Mouse (Mus musculus) heart, embryonic 10.5 days (tissue): ENCODE data around the gene Olfr115. TPM values are rescaled to one million over a fixed set of nuclear protein-coding genes. Genes with fewer than 3 reads are reported as not detected.

ENCODE experiments used
- DNase-seq: peaks from one replicate; pipeline ENCODE4 v3.0.0-alpha.2; 2017; ENCODE audit warnings: low spot score
- H3K27ac ChIP-seq: fragments of 300-500 bp; sonication (generic); 2 replicates; pipeline ENCODE4 v1.5.1; 2016; ENCODE audit warnings: mild to moderate bottlenecking
- H3K27me3 ChIP-seq: fragments of 300-500 bp; sonication (generic); 2 replicates; pipeline ENCODE4 v1.6.1; 2016; ENCODE audit warnings: mild to moderate bottlenecking; ENCODE audit not compliant: poor library complexity, insufficient read depth, severe bottlenecking
- H3K36me3 ChIP-seq: fragments of 300-500 bp; sonication (generic); 2 replicates; pipeline ENCODE4 v1.6.1; 2016; ENCODE audit warnings: mild to moderate bottlenecking, moderate library complexity
- H3K4me1 ChIP-seq: fragments of 300-500 bp; sonication (generic); 2 replicates; pipeline ENCODE4 v1.6.1; 2016; ENCODE audit warnings: mild to moderate bottlenecking
- H3K4me3 ChIP-seq: fragments of 300-500 bp; sonication (generic); 2 replicates; pipeline ENCODE4 v1.5.1; 2016; ENCODE audit warnings: mild to moderate bottlenecking, moderate library complexity
- H3K9me3 ChIP-seq: fragments of 300-500 bp; sonication (generic); 2 replicates; pipeline ENCODE4 v1.6.1; 2016; ENCODE audit warnings: mild to moderate bottlenecking, moderate library complexity
- WGBS: fragments of 180-500 bp; shearing (Covaris S2); methylation state at CpG from one replicate; pipeline ENCODE4 v1.1.7; 2016; 5-methylcytosine and 5-hydroxymethylcytosine counted together
- polyA plus RNA-seq: library from polyadenylated mRNA; unstranded; fragments of >200 nt; fragmentation: Nextera tagmentation; extraction: Ambion mirVana; gene quantifications from 2 replicates; pipeline ENCODE4 v1.2.1, GENCODE M21; 2016

Olfr115 gene
- not detected in 2 replicates for polyA plus RNA-seq

DNA sequence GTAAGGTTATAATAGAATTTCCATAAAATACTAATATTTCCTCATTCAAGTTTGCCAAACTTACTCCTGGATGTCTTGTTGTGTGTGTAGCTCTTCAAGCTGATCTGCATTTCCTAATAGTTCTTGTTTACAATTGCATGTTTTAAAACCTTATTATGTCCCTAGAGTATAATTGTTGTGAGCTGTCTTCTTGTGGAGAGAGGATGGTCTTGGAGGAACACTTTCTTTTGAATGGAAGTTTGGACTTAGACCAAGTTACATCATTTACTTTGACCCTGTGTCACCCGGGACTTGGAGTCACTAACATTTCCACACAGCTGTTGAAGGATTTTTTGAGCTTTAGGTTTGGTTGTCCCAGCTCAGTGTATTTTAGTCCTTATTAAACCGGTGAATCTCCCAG is at the start of gene Olfr115, which contains the start of gene Olfr116:
TSS of gene Olfr115 (minus strand) at position 101 of the 400 bp plus-strand sequence.
TSS of gene Olfr116 (minus strand) at position 191 of the 400 bp plus-strand sequence.
- no peak for DNase-seq

DNA sequence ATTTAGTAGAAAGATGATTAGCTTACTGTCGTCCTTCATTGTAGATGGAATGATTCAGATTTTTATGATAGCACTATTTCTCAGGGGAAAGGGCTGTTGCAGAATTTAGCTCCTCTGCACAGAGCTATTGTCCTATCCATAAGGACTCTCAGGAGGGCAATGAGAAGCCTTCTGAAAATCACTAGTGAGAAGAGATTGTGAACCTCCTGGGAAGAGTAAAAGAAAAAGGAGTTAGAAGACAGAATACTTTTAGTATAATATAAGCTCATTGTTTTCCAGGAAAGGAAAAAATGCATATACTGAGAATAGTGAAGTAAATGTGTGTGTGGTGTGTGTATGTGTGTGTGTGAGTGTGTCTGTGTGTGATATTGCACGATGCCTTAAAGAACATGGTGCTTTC is 39.8 kb upstream of the Olfr115 start, which contains the start of gene Olfr118:
TSS of gene Olfr118 (plus strand) at position 301 of the 400 bp plus-strand sequence.
- no peaks in the 10 kb centered on the region for H3K27me3 ChIP-seq
- H3K27ac ChIP-seq, result no peak within 1 kb of the TSS
- H3K36me3 ChIP-seq, result no peaks in the 10 kb centered on the region
- no peaks in the 10 kb centered on the region for H3K4me1 ChIP-seq
- H3K9me3 ChIP-seq, result no peaks in the 10 kb centered on the region
- H3K4me3 ChIP-seq, result no peak within 1 kb of the TSS
- DNase-seq, result no peak
- 65% methylated on average over 2 of the region's 2 CpGs for whole genome bisulfite sequencing

More for the DNA sequence above, at the start of gene Olfr115, which contains the start of gene Olfr116:
- H3K4me3 ChIP-seq, result no peak within 1 kb of the TSS
- H3K27me3 ChIP-seq, result no peaks in the 10 kb centered on the region
- no peaks in the 10 kb centered on the region for H3K4me1 ChIP-seq
- peaks cover 5% of the 10 kb centered on the region for H3K9me3 ChIP-seq
- H3K27ac ChIP-seq, result no peak within 1 kb of the TSS
- 69% methylated on average over 2 of the region's 2 CpGs for WGBS
- no peaks in the 10 kb centered on the region for H3K36me3 ChIP-seq

DNA sequence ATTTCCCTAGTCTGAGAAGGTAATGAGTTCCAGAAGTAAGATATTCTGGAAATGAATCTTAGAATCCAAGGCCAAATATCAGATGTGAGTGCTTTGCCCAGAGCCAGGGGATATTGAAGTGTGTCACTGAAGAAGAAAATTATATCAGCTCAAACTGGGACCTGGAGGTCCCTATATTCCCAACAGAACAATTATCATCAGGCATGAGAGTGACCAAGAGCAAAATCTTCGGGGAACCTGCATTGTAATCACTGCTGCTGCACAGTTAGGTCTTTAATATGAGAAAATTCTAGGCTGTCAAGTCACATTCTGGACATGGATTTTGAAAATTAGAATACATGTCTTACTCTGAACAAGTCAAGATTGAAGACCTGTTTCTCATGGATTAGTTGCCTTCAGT is 36.8 kb upstream of the Olfr115 start, which contains the start of gene Olfr117:
TSS of gene Olfr117 (minus strand) at position 101 of the 400 bp plus-strand sequence.
- 57% methylated on average over 1 of the region's 1 CpGs for WGBS
- Histone ChIP-seq H3K9me3 (no peaks in the 10 kb centered on the region), H3K27ac (no peak within 1 kb of the TSS), H3K4me1 (no peaks in the 10 kb centered on the region), H3K4me3 (no peak within 1 kb of the TSS), H3K36me3 (no peaks in the 10 kb centered on the region), H3K27me3 (no peaks in the 10 kb centered on the region)
- DNase-seq, result no peak

DNA sequence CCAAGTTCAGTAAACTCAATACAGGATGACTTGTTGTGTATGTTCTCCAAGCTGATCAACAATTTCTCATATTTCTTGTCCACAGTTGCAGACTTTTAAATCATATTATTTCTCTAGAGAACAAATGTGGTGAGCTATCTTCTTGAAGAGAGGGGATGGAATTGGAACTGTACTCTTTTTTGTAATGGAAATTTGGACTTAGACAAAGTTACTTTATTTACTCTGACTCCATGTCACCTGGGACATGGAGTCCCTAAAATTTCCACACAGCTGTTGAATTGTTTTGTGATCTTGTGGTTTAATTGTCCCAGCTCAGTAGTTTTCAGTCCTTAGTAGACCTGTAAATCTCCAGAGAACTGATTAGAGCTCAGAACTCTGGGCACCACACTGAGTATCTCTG is 34.3 kb downstream of the Olfr115 start, which contains the start of gene Olfr114:
TSS of gene Olfr114 (minus strand) at position 101 of the 400 bp plus-strand sequence.
- H3K9me3 ChIP-seq, result 0 out of 2 replicates have a peak, but pooled peaks cover 3% of the 10 kb centered on the region
- H3K27me3 ChIP-seq, result no peaks in the 10 kb centered on the region
- H3K27ac ChIP-seq, result no peak within 1 kb of the TSS
- H3K36me3 ChIP-seq, result no peaks in the 10 kb centered on the region
- H3K4me1 ChIP-seq, result no peaks in the 10 kb centered on the region
- no peak within 1 kb of the TSS for H3K4me3 ChIP-seq
- no peak for DNase-seq

DNA sequence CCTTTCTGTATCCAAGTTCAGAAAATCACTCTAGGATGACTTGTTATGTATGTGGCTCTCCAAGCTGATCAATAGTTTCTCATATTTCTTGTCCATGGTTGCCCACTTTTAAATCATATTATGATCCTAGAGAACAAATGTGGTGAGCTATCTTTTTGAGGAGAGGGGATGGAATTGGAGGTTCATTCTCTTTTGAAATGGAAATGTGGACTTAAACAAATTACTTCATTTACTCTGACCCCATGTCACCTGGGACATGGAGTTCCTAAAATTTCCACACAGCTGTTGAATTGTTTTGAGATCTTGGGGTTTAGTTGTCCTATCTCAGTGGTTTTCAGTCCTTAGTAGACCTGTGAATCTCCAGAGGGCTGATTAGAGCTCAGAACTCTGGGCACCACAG is 49.3 kb downstream of the Olfr115 start, which contains the start of gene Olfr113:
TSS of gene Olfr113 (minus strand) at position 101 of the 400 bp plus-strand sequence.
- Histone ChIP-seq H3K36me3 (no peaks in the 10 kb centered on the region), H3K27ac (no peak within 1 kb of the TSS), H3K9me3 (no peaks in the 10 kb centered on the region), H3K27me3 (no peaks in the 10 kb centered on the region), H3K4me3 (no peak within 1 kb of the TSS), H3K4me1 (no peaks in the 10 kb centered on the region)
- DNase-seq, result no peak

DNA sequence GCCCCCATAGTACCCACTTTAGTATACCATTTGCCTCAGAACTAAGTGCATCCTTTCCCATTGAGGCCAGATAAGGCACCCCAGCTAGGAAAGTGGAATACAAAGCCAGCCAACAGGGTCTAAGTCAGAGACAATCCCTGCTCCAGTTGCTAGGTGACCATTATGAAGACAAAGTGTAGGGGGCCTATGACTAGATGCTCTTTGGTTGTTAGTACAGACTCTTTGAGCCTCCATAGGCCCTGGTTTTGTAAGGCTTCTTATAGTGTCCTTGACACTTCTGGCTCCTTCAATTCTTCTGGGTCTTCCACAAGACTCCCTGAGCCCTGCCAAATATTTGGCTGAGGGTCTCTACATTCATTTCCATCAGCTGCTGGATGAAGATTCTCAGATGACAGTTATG is 57.6 kb downstream of the Olfr115 start, which contains the start of gene Olfr112:
TSS of gene Olfr112 (minus strand) at position 101 of the 400 bp plus-strand sequence.
- no peaks in the 10 kb centered on the region for H3K27me3 ChIP-seq
- no peak within 1 kb of the TSS for H3K4me3 ChIP-seq
- no peaks in the 10 kb centered on the region for H3K4me1 ChIP-seq
- no peak for DNase-seq
- H3K36me3 ChIP-seq, result no peaks in the 10 kb centered on the region
- H3K9me3 ChIP-seq, result no peaks in the 10 kb centered on the region
- H3K27ac ChIP-seq, result no peak within 1 kb of the TSS

Other genes with a start within 250 kb of the Olfr115 start
- gene Olfr105-ps, start 248.1 kb downstream of the Olfr115 start, polyA plus RNA-seq, result not detected in 2 replicates
- gene Olfr106-ps, start 236.7 kb downstream of the Olfr115 start, polyA plus RNA-seq, result not detected in 2 replicates
- not detected in 2 replicates for gene Olfr107, start 227.9 kb downstream of the Olfr115 start, polyA plus RNA-seq
- gene Olfr108, start 181.6 kb downstream of the Olfr115 start, polyA plus RNA-seq, result not detected in 2 replicates
- gene Olfr109, start 168.2 kb downstream of the Olfr115 start, polyA plus RNA-seq, result not detected in 2 replicates
- not detected in 2 replicates for gene H2-M2, start 143.6 kb downstream of the Olfr115 start, polyA plus RNA-seq
- gene Olfr110, start 134.6 kb downstream of the Olfr115 start, polyA plus RNA-seq, result not detected in 2 replicates
- not detected in 2 replicates for gene Olfr111, start 119.1 kb downstream of the Olfr115 start, polyA plus RNA-seq
- gene Olfr112, start 57.7 kb downstream of the Olfr115 start, polyA plus RNA-seq, result not detected in 2 replicates
- gene Olfr113, start 49.4 kb downstream of the Olfr115 start, polyA plus RNA-seq, result not detected in 2 replicates
- gene Olfr114, start 34.4 kb downstream of the Olfr115 start, polyA plus RNA-seq, result not detected in 2 replicates
- gene Olfr116, start 90 bp upstream of the Olfr115 start, polyA plus RNA-seq, result not detected in 2 replicates
- not detected in 2 replicates for gene Olfr117, start 36.7 kb upstream of the Olfr115 start, polyA plus RNA-seq
- gene Olfr118, start 39.9 kb upstream of the Olfr115 start, polyA plus RNA-seq, result not detected in 2 replicates
- gene Olfr119, start 69.5 kb upstream of the Olfr115 start, polyA plus RNA-seq, result not detected in 2 replicates
- gene Olfr120, start 94.7 kb upstream of the Olfr115 start, polyA plus RNA-seq, result not detected in 2 replicates
- gene Olfr121, start 121.7 kb upstream of the Olfr115 start, polyA plus RNA-seq, result not detected in 2 replicates
- not detected in 2 replicates for gene Olfr122, start 141.5 kb upstream of the Olfr115 start, polyA plus RNA-seq
- not detected in 2 replicates for gene Olfr123, start 166.4 kb upstream of the Olfr115 start, polyA plus RNA-seq
- gene Olfr124, start 172.8 kb upstream of the Olfr115 start, polyA plus RNA-seq, result not detected in 2 replicates
- not detected in 2 replicates for gene Olfr125, start 205.8 kb upstream of the Olfr115 start, polyA plus RNA-seq
- gene Olfr126, start 220.4 kb upstream of the Olfr115 start, polyA plus RNA-seq, result not detected in 2 replicates